Mouse (Mus musculus): Measurements from ENCODE around the gene Dok5.

- no peak for TF ChIP-seq MXI1 (IDR thresholded peaks at IDR 0.05; ENCODE audit: low read depth, low read length)
- no peak for TF ChIP-seq POLR2A (IDR thresholded peaks at IDR 0.05; ENCODE audit: control insufficient read depth in 1 of 2, insufficient read depth in 1 of 2, low read depth in 1 of 2, low read length in 2 of 2, poor library complexity in 1 of 2)
Observed at GRCm38 (mm10) chr2:170730136-170730535, 1.5 kb upstream of the Dok5 start.
